Mouse (Mus musculus) liver, adult 2 months (tissue): ENCODE measurements around the gene Bmi1. TPM values are rescaled to one million over a fixed set of nuclear protein-coding genes. Genes with fewer than 3 reads are reported as not detected.

Experiments
- DNase-seq: peaks from one replicate; pipeline ENCODE4 v3.0.0-alpha.2; 2011; ENCODE audit warnings: low read depth, low spot score; ENCODE audit errors: extremely low read depth
- H3K27ac ChIP-seq: fragments of 200-500 bp; replicated peaks from 2 replicates; pipeline ENCODE4 v1.5.1; 2012; ENCODE audit warnings: low read depth, mild to moderate bottlenecking, control low read depth, inconsistent platforms, low read length; ENCODE audit not compliant: insufficient read depth
- H3K27me3 ChIP-seq: fragments of 200-500 bp; 2 replicates; pipeline ENCODE4 v1.6.1; 2012; ENCODE audit warnings: mild to moderate bottlenecking, moderate library complexity, low read length, inconsistent platforms; ENCODE audit not compliant: control insufficient read depth, insufficient read depth
- H3K36me3 ChIP-seq: fragments of 200-500 bp; 2 replicates; pipeline ENCODE4 v1.6.1; 2012; ENCODE audit warnings: low read length, inconsistent platforms; ENCODE audit not compliant: control insufficient read depth, insufficient read depth
- H3K4me1 ChIP-seq: fragments of 200-500 bp; 2 replicates; pipeline ENCODE4 v1.6.1; 2011; ENCODE audit warnings: low read length; ENCODE audit not compliant: control insufficient read depth, insufficient read depth
- H3K4me3 ChIP-seq: fragments of 200-500 bp; 2 replicates; pipeline ENCODE4 v1.5.1; 2011; ENCODE audit warnings: low read depth, mild to moderate bottlenecking, control low read depth, low read length, moderate library complexity; ENCODE audit not compliant: insufficient read depth
- H3K79me2 ChIP-seq: fragments of 200-500 bp; 2 replicates; pipeline ENCODE4 v1.6.1; 2012; ENCODE audit warnings: inconsistent platforms, mild to moderate bottlenecking, low read length, moderate library complexity; ENCODE audit not compliant: control insufficient read depth, insufficient read depth
- H3K9ac ChIP-seq: fragments of 200-500 bp; 2 replicates; pipeline ENCODE4 v1.6.1; 2012; ENCODE audit warnings: low read depth, mild to moderate bottlenecking, control low read depth, inconsistent platforms, low read length
- CTCF ChIP-seq: fragments of 200-500 bp; IDR thresholded peaks from 2 replicates; pipeline ENCODE4 v1.5.1; 2011; ENCODE audit warnings: low read depth, low read length, control low read depth
- POLR2A ChIP-seq: fragments of 200-500 bp; IDR thresholded peaks from 2 replicates; pipeline ENCODE4 v1.6.1; 2011; ENCODE audit warnings: low read length, control low read depth; ENCODE audit not compliant: insufficient read depth; ENCODE audit errors: extremely low read depth
- WGBS: fragments of 180-500 bp; shearing (Covaris S2); methylation state at CpG from one replicate; pipeline ENCODE4 v1.1.7; 2018; 5-methylcytosine and 5-hydroxymethylcytosine counted together
- polyA plus RNA-seq: library from polyadenylated mRNA; depleted of rRNA; stranded (reverse); fragments of >200 nt; gene quantifications from 2 replicates; pipeline ENCODE4 v1.2.3, GENCODE M21; 2012; rRNA removed
- total RNA-seq: library from RNA; depleted of rRNA; stranded (reverse); fragments of >200 nt; gene quantifications from 2 replicates; pipeline ENCODE4 v1.2.3, GENCODE M21; 2014; rRNA removed

Bmi1 gene
- 19.9 and 20.4 TPM in 2 replicates for total RNA-seq
- polyA plus RNA-seq = 8.1 and 8.3 TPM in 2 replicates

- Histone ChIP-seq H3K36me3 (no peaks in the 10 kb centered on the region), H3K27me3 (peaks cover 9% of the 10 kb centered on the region), H3K4me1 (peaks cover 10% of the 10 kb centered on the region), H3K79me2 (peaks cover 5% of the 10 kb centered on the region; the same call in 1 of the 2 replicates), H3K27ac (peak within 1 kb of the TSS; percentile 88), H3K4me3 (peak within 1 kb of the TSS; percentile 82), H3K9ac (peak within 1 kb of the TSS; percentile 98)
- TF ChIP-seq CTCF (no peak), POLR2A (no peak)
- 1% methylated on average over 68 of the region's 77 CpGs for WGBS
- DNase-seq = no peak
Measured at GRCm38 (mm10) chr2:18676936-18677491, at the start of gene Bmi1. Bmi1 (plus strand) TSS chr2:18677018.

DNA sequence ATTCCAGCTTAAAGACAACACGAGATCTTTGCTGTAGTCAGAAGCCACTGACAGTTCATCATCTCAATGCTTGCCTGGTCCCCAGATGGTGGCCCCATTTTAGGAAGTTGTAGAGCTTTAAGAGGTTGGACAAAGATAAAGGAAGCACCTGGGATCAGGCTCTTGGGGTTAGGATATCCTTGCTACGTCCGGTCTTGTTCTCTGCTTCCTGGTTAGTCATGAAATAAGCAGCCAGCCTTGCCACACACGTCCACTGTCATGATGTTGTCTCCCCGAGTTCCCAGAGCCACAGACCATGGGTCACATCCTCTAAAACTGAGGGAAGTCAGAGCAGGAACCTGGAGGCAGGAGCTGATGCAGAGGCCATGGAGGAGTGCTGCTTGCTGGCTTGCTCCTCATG, 46.3 kb upstream of the Bmi1 start:
- Histone ChIP-seq H3K27ac (no peak overlapping the region), H3K27me3 (no peaks in the 10 kb centered on the region), H3K4me3 (no peak overlapping the region), H3K9ac (no peak overlapping the region), H3K4me1 (no peaks in the 10 kb centered on the region), H3K79me2 (no peaks in the 10 kb centered on the region), H3K36me3 (no peaks in the 10 kb centered on the region)
- TF ChIP-seq POLR2A (no peak), CTCF (no peak)
- WGBS = 63% methylated on average over 5 of the region's 5 CpGs
- no peak for DNase-seq

GRCm38 (mm10) chr2:18635052-18635451, 41.8 kb upstream of the Bmi1 start:
- WGBS = 54% methylated on average over 8 of the region's 8 CpGs
- peak; percentile 42 for DNase-seq
- Histone ChIP-seq H3K79me2 (no peaks in the 10 kb centered on the region), H3K36me3 (no peaks in the 10 kb centered on the region), H3K27me3 (no peaks in the 10 kb centered on the region), H3K4me1 (no peaks in the 10 kb centered on the region), H3K9ac (no peak overlapping the region), H3K27ac (no peak overlapping the region), H3K4me3 (no peak overlapping the region)
- TF ChIP-seq CTCF (no peak), POLR2A (no peak)

DNA sequence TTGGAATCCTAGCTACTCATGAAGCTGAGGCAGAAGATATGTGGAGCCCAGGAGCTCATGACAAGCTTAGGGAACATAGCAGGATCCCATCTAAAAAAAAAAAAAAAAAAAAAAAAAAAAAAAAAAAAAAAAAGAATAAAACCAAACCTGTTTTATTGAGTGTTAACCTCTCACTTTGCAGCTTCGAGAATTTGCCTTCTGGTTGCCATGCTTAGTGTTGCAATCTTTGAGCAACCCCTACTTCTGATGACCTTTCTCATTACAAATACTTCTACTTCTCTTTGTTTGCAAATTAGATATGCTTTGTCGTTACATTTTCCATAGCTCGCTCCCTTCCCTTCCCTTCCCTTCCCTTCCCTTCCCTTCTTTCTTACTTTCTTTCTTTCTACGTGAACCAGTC, 28.3 kb upstream of the Bmi1 start:
- no peak overlapping the region for H3K9ac ChIP-seq
- no peaks in the 10 kb centered on the region for H3K27me3 ChIP-seq
- no peak overlapping the region for H3K27ac ChIP-seq
- no peaks in the 10 kb centered on the region for H3K4me1 ChIP-seq
- WGBS = 80% methylated on average over 3 of the region's 4 CpGs
- TF ChIP-seq CTCF (no peak), POLR2A (no peak)
- DNase-seq = no peak
- H3K4me3 ChIP-seq = no peak overlapping the region
- no peaks in the 10 kb centered on the region for H3K79me2 ChIP-seq
- H3K36me3 ChIP-seq = no peaks in the 10 kb centered on the region

- DNase-seq = no peak
- Histone ChIP-seq H3K27ac (no peak overlapping the region), H3K27me3 (no peaks in the 10 kb centered on the region), H3K9ac (no peak overlapping the region), H3K4me1 (no peaks in the 10 kb centered on the region), H3K36me3 (no peaks in the 10 kb centered on the region), H3K79me2 (no peaks in the 10 kb centered on the region), H3K4me3 (no peak overlapping the region)
- WGBS = 63% methylated on average over 5 of the region's 5 CpGs
- TF ChIP-seq CTCF = no peak
- no peak for TF ChIP-seq POLR2A
Measured at GRCm38 (mm10) chr2:18654821-18655220, 22.0 kb upstream of the Bmi1 start.

DNA sequence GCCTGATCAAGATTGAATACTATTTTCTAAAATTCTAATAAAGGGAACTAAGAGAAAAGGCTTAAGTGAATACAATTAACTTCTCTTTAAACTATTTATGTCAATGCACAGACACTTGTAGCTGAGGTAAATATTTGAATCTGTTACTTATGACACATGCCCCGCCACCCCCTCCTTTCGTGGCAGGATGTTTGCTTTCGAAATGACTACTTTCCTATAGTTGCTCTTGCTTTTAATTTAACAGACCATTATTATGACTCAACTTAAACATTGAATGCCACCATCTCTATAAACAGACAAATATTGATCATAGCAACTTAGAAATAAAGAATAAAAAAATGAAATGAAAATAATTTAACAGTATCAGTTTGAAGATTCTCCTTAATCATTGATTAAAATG, 12.8 kb upstream of the Bmi1 start:
- H3K4me1 ChIP-seq = no peaks in the 10 kb centered on the region
- TF ChIP-seq CTCF = no peak
- TF ChIP-seq POLR2A = no peak
- no peaks in the 10 kb centered on the region for H3K36me3 ChIP-seq
- H3K27ac ChIP-seq = no peak overlapping the region
- H3K79me2 ChIP-seq = no peaks in the 10 kb centered on the region
- DNase-seq = no peak
- WGBS = 86% methylated on average over 3 of the region's 3 CpGs
- H3K27me3 ChIP-seq = no peaks in the 10 kb centered on the region; the same call in 1 of the 2 replicates
- H3K9ac ChIP-seq = no peak overlapping the region
- H3K4me3 ChIP-seq = no peak overlapping the region
